Mouse (Mus musculus) limb, embryonic 12.5 days (tissue): ENCODE data around the gene Atp23. TPM values are rescaled to one million over a fixed set of nuclear protein-coding genes. Genes with fewer than 3 reads are reported as not detected.

Experiments used
- ATAC-seq: fragments of 200-750 bp; cut with Nextera tagmentation; 2 replicates; pipeline ENCODE4 v1.8.0; 2017; ENCODE audit warnings: low read depth, moderate TSS enrichment; ENCODE audit not compliant: insufficient number of reproducible peaks, insufficient read depth, low FRiP score, low TSS enrichment
- H3K27ac ChIP-seq: fragments of 300-500 bp; sonication (generic); 2 replicates; pipeline ENCODE4 v1.5.1; 2016; ENCODE audit warnings: mild to moderate bottlenecking, moderate library complexity
- H3K27me3 ChIP-seq: fragments of 300-500 bp; sonication (generic); 2 replicates; pipeline ENCODE4 v1.6.1; 2016; ENCODE audit warnings: mild to moderate bottlenecking, moderate library complexity
- H3K36me3 ChIP-seq: fragments of 300-500 bp; sonication (generic); 2 replicates; pipeline ENCODE4 v1.6.1; 2016; ENCODE audit warnings: mild to moderate bottlenecking, moderate library complexity
- H3K4me1 ChIP-seq: fragments of 300-500 bp; sonication (generic); replicated peaks from 2 replicates; pipeline ENCODE4 v1.6.1; 2016
- H3K4me2 ChIP-seq: fragments of 300-500 bp; sonication (generic); 2 replicates; pipeline ENCODE4 v1.6.1; 2016; ENCODE audit warnings: mild to moderate bottlenecking, moderate library complexity
- H3K4me3 ChIP-seq: fragments of 300-500 bp; sonication (generic); replicated peaks from 2 replicates; pipeline ENCODE4 v1.5.1; 2016; ENCODE audit warnings: mild to moderate bottlenecking
- H3K9ac ChIP-seq: fragments of 300-500 bp; sonication (generic); replicated peaks from 2 replicates; pipeline ENCODE4 v1.6.1; 2016; ENCODE audit warnings: mild to moderate bottlenecking, moderate library complexity
- H3K9me3 ChIP-seq: fragments of 300-500 bp; sonication (generic); 2 replicates; pipeline ENCODE4 v1.6.1; 2016; ENCODE audit warnings: mild to moderate bottlenecking, moderate library complexity
- WGBS: fragments of 180-500 bp; shearing (Covaris S2); methylation state at CpG from one replicate; pipeline ENCODE4 v1.1.7; 2016; 5-methylcytosine and 5-hydroxymethylcytosine counted together
- polyA plus RNA-seq: library from polyadenylated mRNA; unstranded; fragments of >200 nt; fragmentation: Nextera tagmentation; extraction: Ambion mirVana; gene quantifications from 2 replicates; pipeline ENCODE4 v1.2.1, GENCODE M21; 2016

Atp23 gene
- polyA plus RNA-seq = 22.9 TPM in 2 replicates

- WGBS = under 1% methylated on average over 54 of the region's 56 CpGs
- peak within 1 kb of the TSS; percentile 18; the same call in 1 of the 2 replicates for H3K27ac ChIP-seq
- peak within 1 kb of the TSS; percentile 73 for H3K4me3 ChIP-seq
- peaks cover 19% of the 10 kb centered on the region for H3K36me3 ChIP-seq
- H3K4me2 ChIP-seq = peak within 1 kb of the TSS; percentile 98
- H3K27me3 ChIP-seq = no peaks in the 10 kb centered on the region
- peak within 1 kb of the TSS; percentile 70 for H3K9ac ChIP-seq
- ATAC-seq = peak; percentile 77
- H3K4me1 ChIP-seq = peaks cover 10% of the 10 kb centered on the region
- H3K9me3 ChIP-seq = no peaks in the 10 kb centered on the region
These were observed at the start of gene Atp23 for GRCm38 (mm10) chr10:126900821-126901487. Atp23 (minus strand) TSS chr10:126901355.

- no peak overlapping the region for H3K4me2 ChIP-seq
- H3K4me3 ChIP-seq = no peak overlapping the region
- 88% methylated on average over 4 of the region's 4 CpGs for WGBS
- H3K27me3 ChIP-seq = no peaks in the 10 kb centered on the region
- H3K9me3 ChIP-seq = peaks cover 5% of the 10 kb centered on the region; the same call in 1 of the 2 replicates
- no peak overlapping the region for H3K9ac ChIP-seq
- ATAC-seq = no peak
- H3K4me1 ChIP-seq = no peaks in the 10 kb centered on the region
- H3K27ac ChIP-seq = no peak overlapping the region
- H3K36me3 ChIP-seq = no peaks in the 10 kb centered on the region
These were observed 49.4 kb upstream of the Atp23 start for GRCm38 (mm10) chr10:126950572-126950971.

GRCm38 (mm10) chr10:126949824-126950223, 48.7 kb upstream of the Atp23 start:
- H3K4me3 ChIP-seq = no peak overlapping the region
- no peaks in the 10 kb centered on the region for H3K36me3 ChIP-seq
- no peaks in the 10 kb centered on the region for H3K4me1 ChIP-seq
- H3K27me3 ChIP-seq = no peaks in the 10 kb centered on the region
- H3K27ac ChIP-seq = no peak overlapping the region
- no peak overlapping the region for H3K4me2 ChIP-seq
- no peak overlapping the region for H3K9ac ChIP-seq
- peaks cover 6% of the 10 kb centered on the region; the same call in 1 of the 2 replicates for H3K9me3 ChIP-seq
- WGBS = 75% methylated on average over 5 of the region's 5 CpGs
- ATAC-seq = no peak

GRCm38 (mm10) chr10:126945531-126945930, 44.4 kb upstream of the Atp23 start:
- WGBS = 85% methylated on average over 5 of the region's 5 CpGs
- Histone ChIP-seq H3K36me3 (no peaks in the 10 kb centered on the region), H3K4me1 (no peaks in the 10 kb centered on the region), H3K4me3 (no peak overlapping the region), H3K27ac (no peak overlapping the region), H3K9me3 (peaks cover 6% of the 10 kb centered on the region; the same call in 1 of the 2 replicates), H3K27me3 (no peaks in the 10 kb centered on the region), H3K9ac (no peak overlapping the region), H3K4me2 (no peak overlapping the region)
- no peak for ATAC-seq

GRCm38 (mm10) chr10:126940949-126941348, 39.8 kb upstream of the Atp23 start:
- no peak overlapping the region for H3K4me3 ChIP-seq
- H3K27me3 ChIP-seq = no peaks in the 10 kb centered on the region
- 55% methylated on average over 7 of the region's 7 CpGs for WGBS
- H3K4me2 ChIP-seq = no peak overlapping the region
- H3K9me3 ChIP-seq = peaks cover 12% of the 10 kb centered on the region
- H3K4me1 ChIP-seq = 0 out of 2 replicates have a peak, but pooled peaks cover 3% of the 10 kb centered on the region
- H3K9ac ChIP-seq = no peak overlapping the region
- H3K36me3 ChIP-seq = no peaks in the 10 kb centered on the region
- no peak for ATAC-seq
- H3K27ac ChIP-seq = no peak overlapping the region

- ATAC-seq = no peak
- Histone ChIP-seq H3K27me3 (no peaks in the 10 kb centered on the region), H3K4me3 (no peak overlapping the region), H3K36me3 (no peaks in the 10 kb centered on the region), H3K9ac (peak overlapping the region; percentile 40; the same call in 1 of the 2 replicates), H3K4me2 (peak overlapping the region; percentile 38), H3K9me3 (peaks cover 7% of the 10 kb centered on the region; the same call in 1 of the 2 replicates), H3K27ac (peak overlapping the region; percentile 94), H3K4me1 (peaks cover 32% of the 10 kb centered on the region)
- 50% methylated on average over 18 of the region's 18 CpGs for WGBS
These were observed 34.6 kb upstream of the Atp23 start for GRCm38 (mm10) chr10:126935556-126936381.

- Histone ChIP-seq H3K9ac (peak overlapping the region; percentile 40; the same call in 1 of the 2 replicates), H3K27ac (peak overlapping the region; percentile 94), H3K4me3 (no peak overlapping the region), H3K4me1 (peaks cover 38% of the 10 kb centered on the region), H3K4me2 (peak overlapping the region; percentile 38), H3K36me3 (no peaks in the 10 kb centered on the region), H3K27me3 (no peaks in the 10 kb centered on the region), H3K9me3 (peaks cover 7% of the 10 kb centered on the region; the same call in 1 of the 2 replicates)
- ATAC-seq = no peak
- 53% methylated on average over 8 of the region's 8 CpGs for WGBS
These were observed 34.0 kb upstream of the Atp23 start for GRCm38 (mm10) chr10:126935121-126935520.

GRCm38 (mm10) chr10:126934561-126934960, 33.4 kb upstream of the Atp23 start:
- Histone ChIP-seq H3K27me3 (no peaks in the 10 kb centered on the region), H3K4me1 (peaks cover 44% of the 10 kb centered on the region), H3K4me2 (no peak overlapping the region), H3K27ac (peak overlapping the region; percentile 94), H3K36me3 (no peaks in the 10 kb centered on the region), H3K4me3 (no peak overlapping the region), H3K9me3 (peaks cover 7% of the 10 kb centered on the region; the same call in 1 of the 2 replicates), H3K9ac (no peak overlapping the region)
- 89% methylated on average over 13 of the region's 13 CpGs for WGBS
- no peak for ATAC-seq

GRCm38 (mm10) chr10:126931760-126932139, 30.6 kb upstream of the Atp23 start:
- peak overlapping the region; percentile 23; the same call in 1 of the 2 replicates for H3K9ac ChIP-seq
- no peak overlapping the region for H3K4me3 ChIP-seq
- no peaks in the 10 kb centered on the region for H3K36me3 ChIP-seq
- ATAC-seq = no peak
- H3K27me3 ChIP-seq = no peaks in the 10 kb centered on the region
- H3K4me2 ChIP-seq = peak overlapping the region; percentile 41; the same call in 1 of the 2 replicates
- no peaks in the 10 kb centered on the region for H3K9me3 ChIP-seq
- peak overlapping the region; percentile 98 for H3K27ac ChIP-seq
- H3K4me1 ChIP-seq = peaks cover 70% of the 10 kb centered on the region

- WGBS = 66% methylated on average over 8 of the region's 8 CpGs
- Histone ChIP-seq H3K27ac (peak overlapping the region; percentile 98), H3K36me3 (no peaks in the 10 kb centered on the region), H3K9ac (peak overlapping the region; percentile 23; the same call in 1 of the 2 replicates), H3K9me3 (no peaks in the 10 kb centered on the region), H3K27me3 (no peaks in the 10 kb centered on the region), H3K4me3 (no peak overlapping the region), H3K4me2 (peak overlapping the region; percentile 41), H3K4me1 (peaks cover 74% of the 10 kb centered on the region)
- no peak for ATAC-seq
These were observed 30.1 kb upstream of the Atp23 start for GRCm38 (mm10) chr10:126931123-126931759.
